Mouse (Mus musculus) spleen, adult 2 months (tissue): ENCODE measurements around the gene Cdc14b. TPM values are rescaled to one million over a fixed set of nuclear protein-coding genes. Genes with fewer than 3 reads are reported as not detected.
A peak's percentile ranks its signal among the peaks of the same experiment; 100 is the strongest.

Experiments
- DNase-seq, 2 experiments: peaks; one replicate each; pipeline versions ENCODE4 v3.0.0 to v3.0.0-alpha.2; 2012 to 2021; ENCODE audit warnings: low spot score in 2 of 2, low read depth in 1 of 2
- H3K27ac ChIP-seq: fragments of 200-500 bp; 2 replicates; pipeline ENCODE4 v1.5.1; 2012; ENCODE audit warnings: low read length, inconsistent platforms; ENCODE audit not compliant: insufficient read depth
- H3K27me3 ChIP-seq: fragments of 200-500 bp; 2 replicates; pipeline ENCODE4 v1.6.1; 2012; ENCODE audit warnings: mild to moderate bottlenecking, moderate library complexity, low read length, inconsistent platforms; ENCODE audit not compliant: control insufficient read depth, insufficient read depth
- H3K36me3 ChIP-seq: fragments of 200-500 bp; 2 replicates; pipeline ENCODE4 v1.6.1; 2012; ENCODE audit warnings: mild to moderate bottlenecking, low read length, inconsistent platforms; ENCODE audit not compliant: control insufficient read depth, insufficient read depth
- H3K4me1 ChIP-seq: fragments of 200-500 bp; 2 replicates; pipeline ENCODE4 v1.6.1; 2011; ENCODE audit warnings: inconsistent platforms; ENCODE audit not compliant: control insufficient read depth, insufficient read depth, insufficient read length
- H3K4me3 ChIP-seq: fragments of 200-500 bp; 2 replicates; pipeline ENCODE4 v1.5.1; 2011; ENCODE audit warnings: mild to moderate bottlenecking, inconsistent platforms; ENCODE audit not compliant: insufficient read depth, insufficient read length; ENCODE audit errors: extremely low read depth
- CTCF ChIP-seq: fragments of 200-500 bp; IDR thresholded peaks from 2 replicates; pipeline ENCODE4 v1.5.1; 2011; ENCODE audit warnings: mild to moderate bottlenecking, inconsistent platforms; ENCODE audit not compliant: insufficient read depth, insufficient read length, insufficient replicate concordance; ENCODE audit errors: extremely low read depth
- POLR2A ChIP-seq: fragments of 200-500 bp; IDR thresholded peaks from 2 replicates; pipeline ENCODE4 v1.6.1; 2011; ENCODE audit warnings: low read depth, low read length, inconsistent platforms
- WGBS: fragments of 180-500 bp; shearing (Covaris S2); methylation state at CpG from one replicate; pipeline ENCODE4 v1.1.7; 2018; 5-methylcytosine and 5-hydroxymethylcytosine counted together
- polyA plus RNA-seq: library from polyadenylated mRNA; depleted of rRNA; stranded (reverse); fragments of >200 nt; gene quantifications from 2 replicates; pipeline ENCODE4 v1.2.3, GENCODE M21; 2012

Gene Cdc14b
- polyA plus RNA-seq, 1 experiment, result 1.5 TPM

DNA sequence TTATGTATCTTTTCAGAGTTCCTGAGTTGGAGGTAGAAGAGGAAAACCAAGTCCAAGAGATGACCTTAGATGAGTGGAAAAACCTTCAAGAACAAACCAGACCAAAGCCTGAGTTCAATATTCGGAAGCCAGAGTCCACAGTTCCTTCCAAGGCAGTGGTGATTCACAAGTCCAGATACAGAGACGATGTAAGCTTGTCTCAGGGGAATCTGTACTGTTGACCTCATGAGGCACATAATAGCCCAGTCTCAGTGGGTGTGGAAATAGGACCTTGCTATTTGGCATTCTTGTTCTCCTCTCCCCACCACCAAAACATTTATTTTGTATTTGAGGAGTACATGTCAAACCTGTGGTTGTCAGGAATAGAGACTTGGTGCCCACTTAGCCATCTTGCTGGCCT is 93.0 kb downstream of the Cdc14b start:
- Histone ChIP-seq H3K4me3 (no peak overlapping the region), H3K27me3 (no peaks in the 10 kb centered on the region), H3K27ac (no peak overlapping the region), H3K36me3 (0 out of 2 replicates have a peak, but pooled peaks cover 1% of the 10 kb centered on the region), H3K4me1 (no peaks in the 10 kb centered on the region)
- 91% methylated on average over 2 of the region's 2 CpGs for WGBS
- no peak for DNase-seq
- TF ChIP-seq POLR2A (no peak), CTCF (no peak)

DNA sequence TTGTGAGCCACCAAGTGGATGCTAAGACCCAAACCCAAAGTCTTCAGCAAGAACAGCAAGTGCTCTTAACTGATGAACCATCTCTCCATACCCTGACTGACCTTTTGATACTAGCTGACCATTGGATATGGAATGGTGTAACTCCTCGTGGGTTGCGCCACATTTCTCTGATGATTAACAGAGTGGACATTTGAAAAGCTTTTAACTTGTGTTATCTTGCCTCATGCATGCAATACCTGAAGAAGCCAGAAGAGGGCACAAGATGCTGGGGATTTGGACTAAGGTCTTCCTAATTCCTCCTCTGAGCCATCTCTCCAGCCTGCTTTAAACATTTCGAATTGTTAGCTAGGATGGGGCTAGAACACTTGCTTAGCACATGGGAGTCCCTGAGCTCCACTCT is 94.2 kb downstream of the Cdc14b start:
- no peak overlapping the region for H3K4me3 ChIP-seq
- H3K36me3 ChIP-seq, result 0 out of 2 replicates have a peak, but pooled peaks cover 1% of the 10 kb centered on the region
- WGBS, result 75% methylated on average over 3 of the region's 3 CpGs
- H3K4me1 ChIP-seq, result no peaks in the 10 kb centered on the region
- no peak overlapping the region for H3K27ac ChIP-seq
- no peaks in the 10 kb centered on the region for H3K27me3 ChIP-seq
- TF ChIP-seq CTCF (no peak), POLR2A (no peak)
- peak; percentile 15 to 45 for DNase-seq

- DNase-seq, result no peak
- Histone ChIP-seq H3K4me3 (no peak overlapping the region), H3K27me3 (no peaks in the 10 kb centered on the region), H3K27ac (no peak overlapping the region), H3K4me1 (no peaks in the 10 kb centered on the region), H3K36me3 (0 out of 2 replicates have a peak, but pooled peaks cover 1% of the 10 kb centered on the region)
- WGBS, result 75% methylated on average over 4 of the region's 4 CpGs
- no peak for TF ChIP-seq CTCF
- no peak for TF ChIP-seq POLR2A
Observed at GRCm38 (mm10) chr13:64180300-64180699, 94.8 kb downstream of the Cdc14b start.

DNA sequence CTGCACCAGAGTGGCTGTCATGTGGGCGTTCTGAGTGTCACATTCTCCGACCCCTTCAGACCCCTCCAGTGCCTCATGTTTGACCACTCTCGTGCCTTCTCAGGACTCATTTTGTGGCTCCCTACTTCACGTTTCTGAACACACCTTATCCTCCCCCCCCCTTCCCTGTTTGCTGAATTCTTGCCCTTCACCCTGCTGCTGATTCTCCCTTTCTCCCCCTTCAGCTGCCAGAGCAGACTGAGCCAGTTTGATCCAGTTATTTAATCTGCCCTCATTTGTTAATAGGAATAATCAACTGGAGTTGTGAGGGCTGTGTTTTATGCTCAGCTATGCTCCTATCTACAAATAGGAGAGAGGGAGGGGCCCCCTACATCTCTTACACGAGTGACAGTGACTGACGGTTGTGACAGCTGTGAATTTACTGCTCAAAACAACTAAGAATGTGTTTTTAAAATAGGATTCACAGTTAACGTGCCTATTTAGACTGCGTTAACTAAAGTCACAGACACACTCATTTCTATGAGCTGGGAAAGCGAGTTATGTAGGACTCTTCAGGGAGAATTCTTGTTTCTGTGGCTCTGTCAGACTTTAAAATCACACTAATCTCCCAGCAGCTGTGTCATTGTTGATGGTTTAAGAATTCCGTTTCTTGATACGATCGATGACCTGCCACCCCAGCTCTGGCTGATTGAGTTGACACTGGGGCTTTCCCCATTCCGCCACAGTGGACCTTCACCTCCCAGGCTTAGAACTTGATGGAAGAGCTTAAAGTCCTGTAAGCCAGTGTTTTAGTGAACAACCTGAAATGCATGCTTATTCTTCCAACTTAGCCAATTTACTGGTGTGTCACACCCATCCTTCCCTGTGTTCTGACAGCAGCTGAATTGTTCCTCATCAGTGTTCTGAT is 96.1 kb downstream of the Cdc14b start:
- 90% methylated on average over 13 of the region's 13 CpGs for WGBS
- Histone ChIP-seq H3K27me3 (no peaks in the 10 kb centered on the region), H3K27ac (no peak overlapping the region), H3K36me3 (no peaks in the 10 kb centered on the region), H3K4me1 (no peaks in the 10 kb centered on the region), H3K4me3 (no peak overlapping the region)
- no peak for TF ChIP-seq POLR2A
- no peak for TF ChIP-seq CTCF
- DNase-seq, result no peak

GRCm38 (mm10) chr13:64178000-64178399 is 97.1 kb downstream of the Cdc14b start:
- Histone ChIP-seq H3K4me1 (no peaks in the 10 kb centered on the region), H3K4me3 (no peak overlapping the region), H3K27me3 (no peaks in the 10 kb centered on the region), H3K36me3 (no peaks in the 10 kb centered on the region), H3K27ac (no peak overlapping the region)
- no peak for DNase-seq
- 92% methylated on average over 7 of the region's 7 CpGs for WGBS
- no peak for TF ChIP-seq POLR2A
- no peak for TF ChIP-seq CTCF

DNA sequence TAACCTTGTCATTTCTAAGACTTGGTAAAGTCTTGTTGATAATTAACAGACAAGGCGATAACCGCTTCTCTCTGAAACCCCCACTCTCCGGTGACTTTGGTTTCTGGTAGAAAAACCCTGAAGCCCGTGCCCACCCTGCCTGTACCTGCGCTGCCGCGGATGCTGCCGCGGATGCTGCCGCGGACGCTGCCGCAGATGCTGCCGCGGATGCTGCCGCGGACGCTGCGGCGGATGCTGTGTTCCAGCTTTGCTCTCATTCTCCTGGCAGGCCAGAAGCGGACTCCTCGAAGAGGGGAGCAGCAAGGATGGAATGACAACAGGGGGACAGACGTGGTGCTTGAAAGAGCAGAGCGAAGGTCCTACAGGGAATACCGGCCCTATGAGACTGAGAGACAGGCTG is 105.3 kb downstream of the Cdc14b start:
- no peak overlapping the region for H3K4me3 ChIP-seq
- no peaks in the 10 kb centered on the region for H3K36me3 ChIP-seq

More for the DNA sequence above, 105.3 kb downstream of the Cdc14b start:
- Histone ChIP-seq H3K27me3 (no peaks in the 10 kb centered on the region), H3K4me1 (no peaks in the 10 kb centered on the region), H3K27ac (no peak overlapping the region)
- TF ChIP-seq POLR2A (no peak), CTCF (no peak)
- 99% methylated on average over 25 of the region's 25 CpGs for WGBS
- DNase-seq, result no peak
